Mouse (Mus musculus) midbrain, embryonic 12.5 days (tissue): ENCODE measurements around the gene Rapgef6. TPM values are rescaled to one million over a fixed set of nuclear protein-coding genes. Genes with fewer than 3 reads are reported as not detected.

Experiments
- ATAC-seq: fragments of 200-750 bp; cut with Nextera tagmentation; 2 replicates; pipeline ENCODE4 v1.8.0; 2017; ENCODE audit warnings: low read depth, moderate TSS enrichment, moderate library complexity; ENCODE audit not compliant: low FRiP score
- H3K27ac ChIP-seq: fragments of 300-500 bp; sonication (generic); replicated peaks from 2 replicates; pipeline ENCODE4 v1.5.1; 2016; ENCODE audit warnings: mild to moderate bottlenecking
- H3K27me3 ChIP-seq: fragments of 300-500 bp; sonication (generic); 2 replicates; pipeline ENCODE4 v1.6.1; 2016; ENCODE audit warnings: mild to moderate bottlenecking
- H3K36me3 ChIP-seq: fragments of 300-500 bp; sonication (generic); 2 replicates; pipeline ENCODE4 v1.6.1; 2016
- H3K4me1 ChIP-seq: fragments of 300-500 bp; sonication (generic); 2 replicates; pipeline ENCODE4 v1.6.1; 2016
- H3K4me2 ChIP-seq: fragments of 300-500 bp; sonication (generic); replicated peaks from 2 replicates; pipeline ENCODE4 v1.6.1; 2016; ENCODE audit warnings: mild to moderate bottlenecking, moderate library complexity
- H3K4me3 ChIP-seq: fragments of 300-500 bp; sonication (generic); 2 replicates; pipeline ENCODE4 v1.5.1; 2016; ENCODE audit warnings: mild to moderate bottlenecking
- H3K9ac ChIP-seq: fragments of 300-500 bp; sonication (generic); replicated peaks from 2 replicates; pipeline ENCODE4 v1.6.1; 2016; ENCODE audit warnings: mild to moderate bottlenecking, moderate library complexity
- H3K9me3 ChIP-seq: fragments of 300-500 bp; sonication (generic); 2 replicates; pipeline ENCODE4 v1.6.1; 2016; ENCODE audit warnings: mild to moderate bottlenecking
- WGBS: fragments of 180-500 bp; shearing (Covaris S2); methylation state at CpG from one replicate; pipeline ENCODE4 v1.1.7; 2016; 5-methylcytosine and 5-hydroxymethylcytosine counted together
- polyA plus RNA-seq: library from polyadenylated mRNA; unstranded; fragments of >200 nt; fragmentation: Nextera tagmentation; extraction: Ambion mirVana; gene quantifications from 2 replicates; pipeline ENCODE4 v1.2.1, GENCODE M21; 2016

Rapgef6 gene
- 34.5 and 37.5 TPM in 2 replicates for polyA plus RNA-seq

- Histone ChIP-seq H3K27me3 (no peaks in the 10 kb centered on the region), H3K9me3 (no peaks in the 10 kb centered on the region), H3K4me1 (peaks cover 20% of the 10 kb centered on the region), H3K36me3 (no peaks in the 10 kb centered on the region), H3K27ac (peak within 1 kb of the TSS; percentile 87), H3K9ac (peak within 1 kb of the TSS; percentile 76), H3K4me3 (peak within 1 kb of the TSS; percentile 87), H3K4me2 (peak within 1 kb of the TSS; percentile 73)
- ATAC-seq: peak; percentile 95
- WGBS: under 1% methylated on average over 73 of the region's 73 CpGs
These were observed at the start of gene Rapgef6 for GRCm38 (mm10) chr11:54522529-54523430. Gene Rapgef6, plus strand, starts transcription at chr11:54522847.

DNA sequence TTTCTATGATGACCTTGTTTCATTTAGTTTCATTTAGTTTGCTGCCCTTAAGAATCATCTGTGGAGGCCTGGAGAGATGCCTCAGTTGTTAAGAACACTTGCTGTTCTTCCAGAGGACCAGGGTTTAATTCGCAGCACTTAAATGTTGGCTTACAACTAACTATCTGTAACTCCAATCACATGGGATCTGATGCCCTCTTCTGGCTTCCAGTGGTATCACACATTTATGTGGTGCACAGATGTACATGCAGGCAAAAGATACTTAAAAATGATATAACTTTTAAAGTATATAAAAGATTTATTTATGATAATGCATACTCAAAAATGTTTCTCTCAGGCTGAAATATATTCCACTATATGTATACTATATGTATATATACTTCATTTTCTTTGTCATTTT, 44.2 kb upstream of the Rapgef6 start:
- 0 out of 2 replicates have a peak, but pooled peaks cover 4% of the 10 kb centered on the region for H3K9me3 ChIP-seq
- H3K36me3 ChIP-seq: peaks cover 12% of the 10 kb centered on the region; the same call in 1 of the 2 replicates
- 91% methylated on average over 1 of the region's 1 CpGs for WGBS
- H3K27me3 ChIP-seq: no peaks in the 10 kb centered on the region
- H3K9ac ChIP-seq: no peak overlapping the region
- no peaks in the 10 kb centered on the region for H3K4me1 ChIP-seq
- no peak overlapping the region for H3K4me2 ChIP-seq
- ATAC-seq: no peak
- H3K4me3 ChIP-seq: no peak overlapping the region
- H3K27ac ChIP-seq: no peak overlapping the region

GRCm38 (mm10) chr11:54486041-54486440, 36.6 kb upstream of the Rapgef6 start:
- H3K27me3 ChIP-seq: no peaks in the 10 kb centered on the region
- WGBS: 85% methylated on average over 3 of the region's 3 CpGs

DNA sequence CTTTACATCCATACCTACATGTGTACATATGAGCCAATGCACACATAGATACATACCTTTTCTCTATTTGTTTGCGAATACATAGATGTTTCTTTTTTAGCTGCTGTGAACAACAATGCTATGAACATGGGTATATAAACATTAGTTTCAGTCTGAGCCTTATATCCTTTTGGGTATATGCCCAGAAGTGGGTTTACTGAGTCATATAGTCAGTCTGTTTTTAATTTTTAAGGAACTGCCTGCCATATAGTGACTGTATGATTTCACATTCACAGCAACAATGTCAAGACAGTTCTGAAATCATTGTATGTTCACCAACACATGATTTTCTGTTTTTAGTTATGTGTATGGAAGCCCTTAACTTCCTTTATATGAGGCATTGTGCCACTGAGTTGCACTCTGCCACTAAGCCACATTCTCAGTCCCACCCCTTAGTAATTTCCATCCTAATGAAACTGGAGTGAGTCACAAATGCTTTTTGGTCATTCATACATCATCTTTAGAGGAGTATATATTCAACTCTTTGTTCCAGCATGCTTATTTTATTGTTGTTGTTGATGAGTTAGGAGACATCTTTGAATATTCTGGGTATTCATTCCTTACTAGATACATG, 30.6 kb upstream of the Rapgef6 start:
- ATAC-seq: no peak
- H3K4me2 ChIP-seq: no peak overlapping the region
- H3K36me3 ChIP-seq: peaks cover 6% of the 10 kb centered on the region; the same call in 1 of the 2 replicates
- H3K4me3 ChIP-seq: no peak overlapping the region
- no peak overlapping the region for H3K9ac ChIP-seq
- no peaks in the 10 kb centered on the region for H3K4me1 ChIP-seq
- H3K27ac ChIP-seq: no peak overlapping the region
- H3K27me3 ChIP-seq: no peaks in the 10 kb centered on the region
- WGBS: 94% methylated on average over 1 of the region's 1 CpGs
- H3K9me3 ChIP-seq: no peaks in the 10 kb centered on the region

More at GRCm38 (mm10) chr11:54486041-54486440, 36.6 kb upstream of the Rapgef6 start:
- no peak overlapping the region for H3K4me3 ChIP-seq
- H3K4me2 ChIP-seq: no peak overlapping the region
- H3K9me3 ChIP-seq: no peaks in the 10 kb centered on the region
- ATAC-seq: no peak
- peaks cover 4% of the 10 kb centered on the region; the same call in 1 of the 2 replicates for H3K36me3 ChIP-seq
- no peak overlapping the region for H3K9ac ChIP-seq
- H3K4me1 ChIP-seq: no peaks in the 10 kb centered on the region
- no peak overlapping the region for H3K27ac ChIP-seq

DNA sequence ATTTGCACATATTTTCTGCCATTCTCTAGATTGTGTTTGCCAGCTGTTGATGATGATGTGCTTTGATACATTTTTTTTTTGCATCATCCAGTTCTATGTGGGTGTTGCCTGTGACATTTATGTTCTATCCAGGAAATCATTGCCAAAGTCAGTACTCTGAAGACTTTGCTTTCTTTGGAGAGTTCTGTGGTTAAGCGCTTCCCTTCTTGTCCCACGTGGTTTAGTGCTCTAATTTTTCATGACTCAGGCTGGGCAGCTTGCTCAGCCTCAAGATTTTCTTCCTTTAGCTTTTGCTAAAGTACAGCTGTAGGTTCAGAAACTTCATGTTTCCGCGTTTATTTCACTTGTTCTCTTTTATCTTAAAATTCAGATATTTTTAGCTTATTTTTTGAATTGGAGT, 30.1 kb upstream of the Rapgef6 start:
- 95% methylated on average over 4 of the region's 4 CpGs for WGBS
- H3K4me1 ChIP-seq: no peaks in the 10 kb centered on the region
- ATAC-seq: no peak
- no peak overlapping the region for H3K4me2 ChIP-seq
- H3K9ac ChIP-seq: no peak overlapping the region
- no peaks in the 10 kb centered on the region for H3K9me3 ChIP-seq
- H3K27ac ChIP-seq: no peak overlapping the region
- no peak overlapping the region for H3K4me3 ChIP-seq
- peaks cover 6% of the 10 kb centered on the region; the same call in 1 of the 2 replicates for H3K36me3 ChIP-seq
- H3K27me3 ChIP-seq: no peaks in the 10 kb centered on the region

DNA sequence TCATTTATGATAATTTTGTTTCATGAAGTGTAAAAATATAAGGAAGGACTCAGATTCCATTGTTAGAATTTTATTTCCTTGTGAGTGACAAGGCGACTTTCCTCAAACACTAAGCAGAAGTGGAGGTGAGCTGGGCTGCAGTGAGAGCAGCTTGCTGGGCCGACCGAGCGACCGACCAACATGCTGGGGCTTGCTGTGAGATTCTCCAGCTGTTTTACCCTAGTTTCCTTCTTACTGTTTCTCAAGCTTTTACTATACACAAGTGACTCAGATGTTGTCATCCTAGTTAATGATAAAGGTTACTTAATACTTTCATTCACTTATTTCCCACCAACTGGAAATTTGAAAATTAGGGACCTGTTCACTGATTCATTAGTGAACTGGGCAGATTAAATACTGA, 22.8 kb upstream of the Rapgef6 start:
- H3K4me2 ChIP-seq: no peak overlapping the region
- WGBS: 93% methylated on average over 5 of the region's 5 CpGs
- no peaks in the 10 kb centered on the region for H3K4me1 ChIP-seq
- no peak overlapping the region for H3K4me3 ChIP-seq
- no peak for ATAC-seq
- no peak overlapping the region for H3K27ac ChIP-seq
- peaks cover 14% of the 10 kb centered on the region for H3K36me3 ChIP-seq
- H3K9me3 ChIP-seq: no peaks in the 10 kb centered on the region
- no peak overlapping the region for H3K9ac ChIP-seq
- H3K27me3 ChIP-seq: no peaks in the 10 kb centered on the region

GRCm38 (mm10) chr11:54502546-54503245, 20.0 kb upstream of the Rapgef6 start:
- peaks cover 14% of the 10 kb centered on the region for H3K36me3 ChIP-seq
- H3K9me3 ChIP-seq: no peaks in the 10 kb centered on the region
- no peaks in the 10 kb centered on the region for H3K4me1 ChIP-seq
- no peak overlapping the region for H3K4me2 ChIP-seq
- ATAC-seq: no peak
- H3K27ac ChIP-seq: no peak overlapping the region
- H3K9ac ChIP-seq: no peak overlapping the region
- no peak overlapping the region for H3K4me3 ChIP-seq
- WGBS: 92% methylated on average over 4 of the region's 4 CpGs
- no peaks in the 10 kb centered on the region for H3K27me3 ChIP-seq

DNA sequence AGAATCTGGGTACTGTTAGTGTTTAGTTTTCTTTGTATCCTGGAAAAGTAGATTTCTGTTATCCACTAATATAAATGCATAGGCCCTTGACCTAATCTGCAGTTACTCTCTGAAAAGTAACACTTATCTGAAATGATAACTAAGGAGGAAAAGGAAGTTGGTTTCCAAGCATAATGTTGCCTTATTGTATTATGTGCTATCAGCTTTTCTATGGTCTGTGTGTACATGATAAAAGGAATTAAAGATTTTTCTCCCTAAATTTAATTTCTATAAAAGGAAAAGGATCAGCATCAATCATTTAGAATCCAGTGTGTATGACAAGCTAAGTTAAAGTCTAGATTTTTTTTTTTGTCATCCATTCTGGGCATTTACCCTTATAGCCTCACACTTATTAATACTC, 9.1 kb upstream of the Rapgef6 start:
- no peaks in the 10 kb centered on the region for H3K27me3 ChIP-seq
- no peak overlapping the region for H3K9ac ChIP-seq
- H3K9me3 ChIP-seq: no peaks in the 10 kb centered on the region
- no peak overlapping the region for H3K27ac ChIP-seq
- peaks cover 3% of the 10 kb centered on the region; the same call in 1 of the 2 replicates for H3K36me3 ChIP-seq
- no peak overlapping the region for H3K4me3 ChIP-seq
- no peaks in the 10 kb centered on the region for H3K4me1 ChIP-seq
- no peak for ATAC-seq
- H3K4me2 ChIP-seq: no peak overlapping the region

- peak overlapping the region; percentile 87 for H3K27ac ChIP-seq
- H3K4me2 ChIP-seq: peak overlapping the region; percentile 73
- no peaks in the 10 kb centered on the region for H3K36me3 ChIP-seq
- WGBS: 2% methylated on average over 18 of the region's 18 CpGs
- no peaks in the 10 kb centered on the region for H3K9me3 ChIP-seq
- peak overlapping the region; percentile 59 for H3K9ac ChIP-seq
- no peaks in the 10 kb centered on the region for H3K27me3 ChIP-seq
- peak overlapping the region; percentile 87 for H3K4me3 ChIP-seq
- ATAC-seq: no peak
- H3K4me1 ChIP-seq: peaks cover 20% of the 10 kb centered on the region
These were observed 619 bp upstream of the Rapgef6 start for GRCm38 (mm10) chr11:54521927-54522528.

GRCm38 (mm10) chr11:54523431-54524001, 869 bp downstream of the Rapgef6 start:
- WGBS: 18% methylated on average over 10 of the region's 10 CpGs
- no peak for ATAC-seq
- H3K27ac ChIP-seq: 0 out of 2 replicates have a peak overlapping the region, but pooled peaks have one; percentile 82

DNA sequence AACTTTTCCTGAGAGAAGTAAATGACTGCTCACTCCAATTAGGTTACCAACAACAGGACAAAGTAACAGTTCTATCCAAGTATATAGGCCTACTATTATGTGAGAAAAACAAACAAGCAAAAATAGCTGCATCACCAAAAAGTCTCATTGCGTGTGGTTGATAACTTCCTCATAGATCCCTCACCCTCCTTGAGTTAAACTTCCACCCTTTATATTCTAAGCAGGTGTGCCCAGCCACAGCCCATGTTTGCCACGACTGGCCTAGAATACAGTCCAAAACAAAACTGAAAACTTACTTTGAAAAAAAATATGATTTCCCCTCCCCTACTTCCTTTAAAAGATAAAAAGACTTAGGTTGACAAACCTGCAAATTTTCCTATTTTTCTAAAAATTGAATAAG, 5.4 kb downstream of the Rapgef6 start:
- H3K4me2 ChIP-seq: no peak overlapping the region
- 98% methylated on average over 2 of the region's 2 CpGs for WGBS
- no peaks in the 10 kb centered on the region for H3K9me3 ChIP-seq
- no peaks in the 10 kb centered on the region for H3K36me3 ChIP-seq
- H3K4me3 ChIP-seq: no peak overlapping the region
- H3K27me3 ChIP-seq: no peaks in the 10 kb centered on the region
- peaks cover 14% of the 10 kb centered on the region for H3K4me1 ChIP-seq
- H3K9ac ChIP-seq: no peak overlapping the region
- H3K27ac ChIP-seq: no peak overlapping the region
- ATAC-seq: no peak

More at GRCm38 (mm10) chr11:54523431-54524001, 869 bp downstream of the Rapgef6 start:
- peak overlapping the region; percentile 87 for H3K4me3 ChIP-seq
- H3K36me3 ChIP-seq: no peaks in the 10 kb centered on the region
- no peaks in the 10 kb centered on the region for H3K27me3 ChIP-seq
- peaks cover 20% of the 10 kb centered on the region for H3K4me1 ChIP-seq
- peak overlapping the region; percentile 76 for H3K9ac ChIP-seq
- H3K9me3 ChIP-seq: no peaks in the 10 kb centered on the region
- peak overlapping the region; percentile 73 for H3K4me2 ChIP-seq
